Mouse (Mus musculus): ENCODE data around the gene Crxos.
"Not testable (repeated sequence)": the region's sequence is repeated elsewhere in the genome, so short reads cannot be mapped to it uniquely, and the experiment has no call there.

Crxos gene

DNA sequence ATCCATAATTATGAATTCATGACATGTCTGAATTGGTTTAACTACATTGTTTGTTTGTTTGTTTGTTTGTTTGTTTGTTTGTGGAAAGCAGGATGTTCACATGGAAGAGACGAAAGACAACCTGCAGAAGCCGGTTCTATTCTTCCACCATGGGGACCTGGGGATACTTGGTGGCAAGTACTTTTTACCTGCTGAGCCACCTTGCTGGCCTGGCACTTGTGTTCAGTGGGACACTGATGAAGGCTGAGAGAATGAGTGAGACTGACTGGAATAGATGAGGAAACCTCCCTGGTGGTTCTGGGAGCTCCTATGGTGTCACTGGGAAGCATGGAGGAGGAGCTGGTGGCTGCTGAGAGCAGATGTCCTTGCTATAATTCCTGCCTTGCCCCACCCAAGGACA is at the start of gene Crxos:
Gene Crxos (plus strand): TSS at position 301 of the 400 bp plus-strand sequence.
- DNase-seq (ENCODE audit: low read depth, low spot score): no peak

DNA sequence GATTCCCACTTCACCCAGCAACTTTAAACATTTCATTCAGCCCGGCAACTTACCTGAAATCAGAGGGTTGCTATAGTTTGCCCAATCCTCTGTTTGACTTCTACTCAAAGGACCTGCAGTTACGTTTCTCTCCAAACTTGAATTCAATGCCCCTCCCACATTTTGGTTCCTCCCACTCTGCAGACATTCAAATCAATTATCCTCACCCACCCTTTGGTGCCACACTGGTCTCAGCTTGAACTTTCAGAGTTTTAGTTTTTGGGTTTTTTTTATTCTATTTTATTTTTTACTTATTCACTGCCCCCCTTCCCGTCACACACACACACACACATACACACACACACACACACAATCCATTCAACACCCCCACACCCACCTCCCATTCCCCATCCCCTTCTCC is 42.8 kb upstream of the Crxos start, which contains the start of gene Obox6:
Gene Obox6 (minus strand): TSS at position 101 of the 400 bp plus-strand sequence.
- no peak for DNase-seq (ENCODE audit: low read depth, low spot score)

DNA sequence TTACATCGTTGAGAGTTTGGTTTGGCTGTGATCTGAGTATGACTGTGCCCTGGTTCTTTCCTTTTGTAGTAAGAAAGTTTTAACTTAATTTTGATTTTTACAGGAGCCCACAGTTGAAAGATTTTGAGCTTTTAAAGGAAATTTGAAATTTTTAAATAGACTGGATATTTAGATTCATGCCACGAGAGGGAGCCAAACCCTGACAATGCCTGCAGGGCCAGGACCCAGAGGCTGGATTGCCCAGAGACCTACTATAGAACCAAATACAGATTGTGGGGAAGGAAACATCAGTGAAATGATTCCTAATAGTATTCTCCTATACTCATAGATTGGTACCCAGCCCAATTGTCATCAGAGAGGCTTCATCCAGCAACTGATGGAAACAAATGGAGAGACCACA is 22.8 kb upstream of the Crxos start:
- DNase-seq (ENCODE audit: low read depth, low spot score): peak; percentile 5

DNA sequence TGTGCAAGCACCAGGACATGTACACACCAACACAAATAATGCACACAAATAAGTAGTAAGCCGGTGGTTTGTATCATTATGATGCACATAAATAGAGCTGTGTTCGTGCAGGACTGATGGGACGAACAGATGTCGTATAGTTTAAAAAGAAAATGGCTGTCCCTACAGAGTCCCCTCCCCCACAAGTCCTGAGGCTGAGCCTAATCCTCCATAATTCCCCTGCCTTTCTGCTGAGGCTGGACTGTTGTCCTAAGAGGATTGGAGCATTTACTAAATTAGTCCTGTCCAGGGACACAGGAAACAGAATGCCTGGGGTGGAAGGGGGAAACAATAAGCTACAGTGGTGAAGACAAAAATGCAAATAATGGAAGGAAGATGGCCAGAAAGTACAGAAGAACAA is 18.3 kb upstream of the Crxos start:
- DNase-seq (ENCODE audit: low read depth, low spot score): no peak

DNA sequence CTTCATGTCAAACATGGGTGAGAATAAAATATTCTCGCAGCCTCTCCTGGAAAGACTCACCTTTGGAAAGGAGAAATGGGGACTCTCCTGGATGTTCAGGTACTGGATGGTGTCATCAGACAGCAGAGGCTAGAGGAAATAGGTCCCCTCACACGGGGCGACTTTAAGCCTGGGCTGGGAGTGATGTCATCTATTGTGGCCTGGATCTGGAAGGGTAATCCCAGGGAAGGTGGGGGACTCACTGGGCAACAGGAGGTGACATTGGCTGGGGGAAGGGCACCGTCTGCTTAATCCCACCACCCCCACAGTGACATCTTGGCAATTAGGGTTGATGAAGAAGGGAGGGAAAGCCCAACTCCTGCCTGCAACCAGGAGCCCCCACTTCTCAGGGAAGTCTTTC is 2.7 kb upstream of the Crxos start, which contains the start of gene Crx:
Gene Crx (minus strand): TSS at position 213 of the 400 bp plus-strand sequence.
- DNase-seq (ENCODE audit: low read depth, low spot score): no peak

DNA sequence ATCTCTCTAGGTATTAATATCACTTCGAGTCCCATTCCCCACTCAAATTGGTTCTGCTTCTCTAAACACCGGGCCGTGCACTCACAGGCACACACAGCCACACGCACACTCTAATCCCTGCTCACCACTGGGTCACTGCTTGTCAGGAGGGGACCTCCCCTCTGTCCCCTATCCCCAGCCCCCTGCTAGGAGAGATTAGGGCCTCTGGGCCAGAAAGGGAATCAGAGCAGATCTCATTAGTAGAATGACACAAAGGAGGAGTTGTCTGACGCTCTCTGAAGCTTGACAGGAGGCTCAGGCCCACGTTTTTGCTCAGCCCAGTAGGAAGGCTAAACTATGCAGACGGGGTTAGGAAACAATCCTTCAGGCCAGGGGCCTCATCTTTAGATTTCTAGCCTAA is 1.0 kb upstream of the Crxos start:
- no peak for DNase-seq (ENCODE audit: low read depth, low spot score)

DNA sequence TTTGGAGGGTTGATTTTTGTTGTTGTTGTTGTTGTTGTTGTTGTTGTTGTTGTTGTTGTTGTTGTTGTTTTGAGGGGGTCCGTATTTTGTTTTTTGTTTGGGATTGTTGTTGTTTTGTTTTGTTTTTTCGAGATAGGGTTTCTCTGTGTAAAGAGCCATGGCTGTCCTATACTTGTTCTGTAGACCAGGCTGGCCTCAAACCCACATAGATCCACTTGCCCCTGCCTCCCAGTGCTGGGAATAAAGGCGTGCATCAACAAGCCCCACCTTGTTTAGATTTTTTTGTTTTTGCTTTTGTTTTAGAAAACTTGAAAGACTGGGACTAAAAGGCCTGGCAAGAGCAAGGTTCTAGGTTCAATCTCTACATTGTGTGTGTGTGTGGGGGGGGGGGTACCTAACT is 586 bp upstream of the Crxos start:
- no peak for DNase-seq (ENCODE audit: low read depth, low spot score)

DNA sequence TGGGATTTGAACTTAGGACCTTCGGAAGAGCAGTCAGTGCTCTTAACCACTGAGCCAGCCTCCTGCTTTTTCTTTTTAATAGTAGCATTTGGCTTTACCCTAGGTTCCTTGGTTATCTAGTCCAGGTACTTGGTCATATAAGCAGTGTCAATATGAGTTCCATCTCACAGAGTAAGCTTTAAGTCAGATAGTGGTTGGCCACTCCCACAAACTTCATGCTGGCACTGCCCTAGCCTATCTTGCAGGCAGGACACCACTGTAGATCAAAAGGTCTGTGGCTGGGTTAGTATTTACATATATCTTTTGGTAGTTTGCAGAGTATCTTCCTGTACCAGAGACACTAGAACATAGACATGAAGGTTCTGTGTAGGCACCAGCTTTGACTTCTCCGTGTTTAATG is 1.7 kb downstream of the Crxos start:
- no peak for DNase-seq (ENCODE audit: low read depth, low spot score)

DNA sequence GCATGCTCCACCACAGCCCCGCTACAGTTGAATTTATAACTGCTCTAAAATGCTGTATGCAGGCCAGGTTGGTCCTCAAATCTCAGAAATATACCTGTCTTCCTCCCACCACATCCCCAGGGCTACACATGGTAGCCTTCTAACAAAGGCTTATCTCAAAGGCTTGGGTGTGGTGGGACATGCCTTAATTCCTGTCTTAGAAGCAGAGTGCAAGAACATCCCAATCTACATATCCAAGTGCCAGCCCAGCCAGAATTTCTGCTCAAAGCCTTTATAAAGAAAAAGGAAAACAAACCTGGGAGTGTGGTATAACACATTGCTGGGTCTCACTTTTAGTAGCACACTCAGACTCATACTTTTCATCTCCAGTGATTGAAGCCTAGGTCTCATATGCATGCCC is 11.8 kb downstream of the Crxos start:
- no peak for DNase-seq (ENCODE audit: low read depth, low spot score)

DNA sequence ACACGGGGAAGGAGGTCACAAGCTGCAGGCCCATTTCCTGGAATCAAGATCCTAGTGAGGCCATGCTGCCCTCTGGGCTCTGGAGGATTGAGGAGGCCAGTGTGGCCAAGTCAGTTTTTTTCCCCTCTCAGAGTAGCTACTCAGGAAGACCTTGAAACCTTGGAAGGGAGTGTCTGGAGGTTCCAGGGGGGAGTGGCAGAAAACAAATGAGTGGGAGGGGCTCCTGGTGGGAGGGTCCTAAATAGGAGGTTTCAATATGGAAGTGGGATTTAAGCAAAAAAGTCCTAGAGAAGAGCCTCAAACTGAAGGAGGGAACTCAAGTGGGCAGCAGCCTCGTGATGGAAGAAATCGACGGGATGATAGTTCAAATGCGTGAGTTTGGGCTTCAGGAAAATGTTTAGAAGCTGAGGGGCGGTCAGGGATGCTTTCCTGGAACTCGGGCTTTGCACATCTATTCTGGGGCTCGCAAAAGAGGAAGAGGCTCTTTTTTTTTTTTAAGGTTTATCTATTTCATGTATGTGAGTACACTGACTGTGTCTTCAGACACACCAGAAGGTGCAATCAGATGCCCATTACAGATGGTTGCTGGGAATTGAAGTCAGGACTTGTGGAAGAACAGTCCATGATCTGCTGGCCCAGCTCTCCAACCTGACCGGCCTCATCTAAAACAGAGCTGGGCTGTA is 19.1 kb downstream of the Crxos start:
- no peak for DNase-seq (ENCODE audit: low read depth, low spot score)

DNA sequence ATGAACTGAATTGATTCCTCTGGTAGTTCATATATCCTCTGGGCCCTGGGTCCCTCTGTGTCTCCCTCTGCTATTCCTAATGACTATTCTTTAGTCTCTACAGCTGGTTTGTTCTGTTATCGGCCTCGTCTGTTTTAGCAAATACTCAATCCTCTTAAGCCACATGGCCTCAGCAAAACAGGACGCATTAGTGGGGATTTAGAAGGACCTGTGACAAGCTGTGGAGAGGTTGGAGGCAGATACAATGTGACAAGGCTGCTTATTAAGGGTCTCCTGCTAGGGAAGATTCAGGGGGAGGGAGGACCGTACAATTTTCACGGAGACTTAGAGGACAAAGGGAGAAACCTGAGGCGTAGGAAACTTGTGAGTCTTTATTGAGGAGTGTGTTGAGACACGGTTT is 23.4 kb downstream of the Crxos start:
- DNase-seq (ENCODE audit: low read depth, low spot score): no peak

DNA sequence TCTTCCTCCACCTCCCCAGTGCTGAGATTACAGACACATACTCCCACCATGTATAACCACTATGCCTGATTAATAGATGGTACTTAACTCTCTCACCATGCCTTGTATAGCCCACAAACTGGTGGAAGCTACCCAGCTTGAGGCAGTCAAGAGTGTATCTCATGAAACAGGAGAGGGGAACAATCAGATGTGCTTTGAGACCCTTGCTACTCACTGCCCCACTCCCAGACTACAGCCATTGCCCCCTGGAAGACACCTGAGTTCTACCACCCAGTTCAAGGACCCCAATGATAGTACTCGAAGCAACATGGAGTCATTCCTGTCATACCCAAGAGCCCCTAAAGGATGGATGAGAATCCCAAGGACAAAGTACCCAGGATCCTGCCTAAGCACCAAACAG is 24.2 kb downstream of the Crxos start:
- DNase-seq (ENCODE audit: low read depth, low spot score): no peak

DNA sequence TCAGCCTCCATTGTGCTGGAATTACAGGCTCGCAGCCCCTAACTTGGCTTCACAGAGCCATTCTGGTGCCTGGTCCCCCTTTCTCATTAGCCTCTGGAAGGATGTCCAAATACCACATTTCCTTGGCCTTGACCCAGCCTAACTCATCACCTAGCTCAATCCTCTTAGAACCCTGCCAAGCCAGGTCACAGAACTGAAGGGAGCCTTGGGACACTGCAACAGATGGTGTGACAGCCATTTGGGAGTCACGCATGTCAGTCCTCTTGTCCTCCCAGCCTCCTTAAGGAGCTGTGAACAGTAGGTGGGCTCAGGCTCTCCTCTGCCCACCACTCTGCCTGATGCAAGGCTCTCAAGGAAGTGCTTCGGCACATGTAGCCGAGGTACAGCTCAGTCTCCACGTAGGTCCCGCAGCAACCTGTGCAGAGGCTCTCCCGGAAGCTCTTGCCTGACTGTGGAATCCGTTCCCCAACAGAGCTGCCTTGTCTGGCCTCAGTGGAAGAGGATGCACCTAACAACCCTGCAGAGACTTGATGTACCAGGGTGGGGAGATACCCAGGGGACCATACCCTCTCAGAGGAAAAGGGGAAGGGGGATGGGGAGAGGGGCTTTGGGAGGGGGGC is 25.7 kb downstream of the Crxos start:
- DNase-seq (ENCODE audit: low read depth, low spot score): no peak

DNA sequence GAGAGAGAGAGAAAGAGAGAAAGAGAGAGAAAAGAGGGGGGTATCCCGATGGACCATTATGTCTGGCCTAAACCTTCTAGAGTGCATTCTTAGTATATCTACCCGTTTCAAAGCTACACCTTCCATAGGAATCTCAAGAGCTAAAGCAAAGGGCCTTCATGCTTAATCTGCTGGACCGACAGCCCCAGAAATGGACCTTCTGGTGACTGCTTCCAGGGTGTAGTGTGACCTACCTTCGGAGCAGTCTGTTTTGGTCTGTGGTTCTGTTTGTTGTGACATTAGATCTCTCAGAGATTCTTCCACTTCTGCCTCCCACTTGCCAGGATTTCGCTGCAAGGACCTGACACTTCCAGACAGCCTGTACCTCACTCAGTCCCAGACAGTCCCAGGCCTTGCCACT is 28.1 kb downstream of the Crxos start:
- no peak for DNase-seq (ENCODE audit: low read depth, low spot score)

DNA sequence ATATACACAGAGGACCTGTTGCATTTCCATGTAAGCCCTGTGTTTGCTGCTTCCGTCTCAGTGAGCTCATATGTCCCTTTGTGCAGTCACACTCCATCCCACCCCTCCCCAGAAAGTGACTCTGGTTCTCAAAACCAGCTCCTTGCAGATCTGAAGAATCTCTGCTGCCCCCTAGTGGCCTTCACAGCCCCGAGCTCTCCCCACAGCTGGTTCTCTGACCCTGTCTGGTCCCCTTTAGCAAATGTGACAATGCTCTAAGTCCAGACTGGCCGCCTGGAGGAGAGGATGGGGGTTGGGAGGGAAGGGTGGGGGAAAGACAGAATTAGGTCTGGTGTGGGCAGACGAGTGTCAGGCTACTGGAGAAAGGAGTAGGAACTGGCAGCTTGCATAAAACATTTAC is 29.8 kb downstream of the Crxos start:
- DNase-seq (ENCODE audit: low read depth, low spot score): peak; percentile 84

DNA sequence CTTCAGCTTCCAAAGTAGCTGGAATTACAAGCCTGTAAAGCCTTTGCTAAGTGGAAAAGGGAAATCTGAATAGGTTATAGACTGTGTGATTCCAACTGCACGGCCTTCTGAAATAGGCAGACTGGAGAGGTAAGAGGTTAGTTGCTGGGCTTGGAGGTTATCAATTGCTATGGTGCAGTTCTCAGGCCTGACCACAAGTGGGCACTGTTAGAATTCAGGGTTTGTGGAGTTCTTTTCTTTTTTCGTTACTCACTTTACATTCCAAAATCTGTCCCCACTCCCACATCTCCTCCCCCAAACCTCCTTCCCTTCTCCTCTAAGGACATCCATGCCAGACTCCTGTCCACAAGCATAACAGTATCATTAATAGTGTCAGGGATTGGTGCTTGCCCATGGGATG is 31.8 kb downstream of the Crxos start:
- peak; percentile 60 for DNase-seq (ENCODE audit: low read depth, low spot score)

DNA sequence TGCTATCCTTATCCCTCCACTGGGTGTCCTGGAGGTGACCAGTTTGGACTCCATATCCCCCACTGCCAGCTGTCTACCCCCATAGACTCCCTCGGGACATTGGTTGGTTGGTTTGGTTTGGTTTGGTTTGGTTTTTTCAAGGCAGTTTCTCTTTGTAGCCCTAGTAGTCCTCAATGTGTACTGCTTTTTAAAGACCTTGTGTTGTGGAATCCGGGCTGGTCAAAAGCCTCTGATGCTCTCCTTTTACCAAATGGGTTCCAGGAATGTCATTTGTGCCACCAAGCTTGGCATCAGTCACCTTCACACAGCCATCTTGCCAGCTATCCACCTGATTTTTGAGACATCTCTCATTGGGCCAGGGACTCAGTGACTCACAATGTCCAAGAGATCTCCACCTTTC is 32.3 kb downstream of the Crxos start:
- DNase-seq (ENCODE audit: low read depth, low spot score): no peak

DNA sequence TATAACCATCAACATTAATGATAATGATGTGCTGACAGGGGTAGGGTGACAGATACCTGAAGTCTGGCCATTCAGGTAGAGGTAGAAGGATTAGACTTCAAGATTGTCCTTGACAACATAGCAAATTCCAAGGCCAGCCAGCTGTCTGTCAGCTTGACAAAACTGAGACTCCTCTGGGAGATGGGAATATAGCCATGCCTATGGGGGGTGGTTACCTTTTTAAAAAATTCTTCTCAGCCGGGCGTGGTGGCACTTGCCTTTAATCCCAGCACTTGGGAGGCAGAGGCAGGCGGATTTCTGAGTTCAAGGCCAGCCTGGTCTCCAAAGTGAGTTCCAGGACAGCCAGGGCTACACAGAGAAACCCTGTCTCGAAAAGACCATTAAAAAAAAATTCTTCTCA is 33.3 kb downstream of the Crxos start:
- not testable (repeated sequence) for DNase-seq (ENCODE audit: low read depth, low spot score)

DNA sequence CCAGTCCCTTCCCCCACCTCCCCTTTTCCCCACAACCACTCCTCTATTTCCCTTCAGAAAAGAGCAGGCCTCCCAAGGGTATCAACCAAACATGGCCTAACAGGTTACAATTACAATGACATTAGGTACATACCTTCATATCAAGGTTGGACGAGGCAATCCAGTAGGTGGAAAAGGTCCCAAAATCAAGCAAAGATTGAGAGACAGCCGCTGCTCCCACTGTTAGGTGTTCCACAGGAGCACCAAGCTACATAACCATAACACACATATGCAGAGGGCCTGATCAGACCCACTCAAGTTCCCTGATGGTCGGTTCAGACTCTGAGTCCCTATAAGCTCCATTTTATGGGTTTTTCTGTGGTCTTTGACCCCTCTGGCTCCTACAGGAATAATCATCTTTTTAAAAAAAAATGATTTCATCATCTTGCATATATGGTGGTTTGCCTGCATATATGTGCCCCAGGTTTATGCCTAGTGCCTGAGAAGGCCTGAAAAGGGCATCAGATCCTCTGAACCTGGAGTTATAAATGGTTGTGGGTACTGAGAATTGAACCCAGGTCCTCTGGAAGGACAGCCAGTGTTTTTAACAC is 33.8 kb downstream of the Crxos start:
- no peak for DNase-seq (ENCODE audit: low read depth, low spot score)

DNA sequence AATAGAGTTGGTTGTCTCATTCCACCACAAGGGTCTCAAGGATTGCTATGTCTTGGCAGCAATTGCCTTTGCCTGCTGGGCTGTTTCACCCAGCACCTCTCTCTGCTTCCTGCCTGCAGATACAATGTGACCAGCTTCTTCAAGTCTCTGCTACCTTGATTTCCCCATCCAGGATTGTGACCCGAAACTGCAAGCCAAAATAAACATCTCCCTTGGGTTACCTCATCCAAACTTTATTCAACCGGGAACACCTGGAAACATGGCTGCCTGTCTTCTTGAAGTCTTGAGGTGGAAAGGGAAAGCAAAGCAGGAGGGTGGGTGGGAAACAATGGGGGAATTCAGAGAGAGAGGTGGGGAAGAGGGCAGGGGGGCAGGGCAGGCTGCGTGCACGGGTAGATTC is 34.6 kb downstream of the Crxos start:
- DNase-seq (ENCODE audit: low read depth, low spot score): no peak

DNA sequence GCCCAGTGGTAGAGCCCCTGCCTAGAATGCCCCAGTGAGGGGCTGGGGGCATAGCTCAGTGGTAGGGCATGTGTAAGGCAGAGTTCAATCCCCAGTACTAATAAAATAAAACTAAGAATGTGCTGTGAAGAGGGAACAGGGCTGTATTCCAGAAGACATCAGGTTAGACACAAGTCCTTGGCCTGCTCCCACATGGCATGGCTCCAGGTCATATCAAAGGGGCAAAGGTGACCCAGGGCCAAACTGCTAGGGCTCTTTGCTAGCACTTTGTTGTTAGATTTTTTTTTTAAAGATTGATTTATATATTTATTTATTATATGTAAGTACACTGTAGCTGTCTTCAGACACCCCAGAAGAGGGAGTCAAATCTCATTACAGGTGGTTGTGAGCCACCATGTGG is 36.0 kb downstream of the Crxos start:
- DNase-seq (ENCODE audit: low read depth, low spot score): no peak

DNA sequence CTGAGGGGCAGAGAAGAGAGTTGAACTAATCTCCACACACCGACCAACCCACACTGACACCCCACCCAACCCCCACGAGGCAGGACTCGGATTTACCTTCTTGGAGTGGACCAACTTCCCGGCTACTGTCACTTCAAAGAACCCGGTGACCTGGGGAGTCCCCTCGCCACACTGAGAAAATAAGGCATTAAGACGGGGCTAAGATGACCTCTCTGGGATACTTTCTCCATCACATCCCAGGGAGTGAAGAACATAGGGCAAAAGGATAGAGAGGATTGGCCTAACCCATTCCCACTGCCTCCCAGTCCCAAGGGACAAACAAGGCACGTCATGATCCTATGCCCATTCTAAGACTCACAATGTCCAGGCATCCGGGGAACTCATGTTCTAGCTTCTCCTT is 37.5 kb downstream of the Crxos start:
- DNase-seq (ENCODE audit: low read depth, low spot score): no peak

DNA sequence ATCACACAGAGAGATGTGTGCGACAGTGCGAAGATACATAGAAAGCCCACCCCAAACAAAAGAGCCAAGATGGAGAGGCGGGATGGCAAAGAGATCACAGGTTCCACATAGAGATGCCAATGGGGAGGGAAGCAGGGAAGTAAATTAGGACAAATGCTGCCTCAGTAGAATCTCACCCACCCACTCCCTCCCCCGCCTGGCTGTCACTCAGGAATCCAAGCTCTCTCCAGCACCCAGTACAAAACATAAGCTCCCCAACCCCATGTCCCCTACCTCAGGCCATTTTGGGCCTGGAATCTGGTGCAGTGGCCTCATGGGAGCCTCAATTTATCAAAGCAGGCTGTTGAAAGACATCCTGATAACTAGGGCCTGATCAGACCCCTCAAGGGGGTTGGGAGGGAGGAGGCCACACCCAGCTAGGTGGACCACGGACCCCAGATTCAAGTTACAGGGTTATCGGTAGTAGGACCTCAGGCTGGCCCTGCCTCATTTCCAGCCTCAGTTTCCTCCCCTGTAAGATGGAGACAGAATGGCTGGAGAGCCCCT is 38.3 kb downstream of the Crxos start:
- no peak for DNase-seq (ENCODE audit: low read depth, low spot score)
